Mouse (Mus musculus) urinary bladder, postnatal 10 days (tissue): ENCODE results near the gene Anp32e.
"Not testable (repeated sequence)": the region's sequence is repeated elsewhere in the genome, so short reads cannot be mapped to it uniquely, and the experiment has no call there.

Experiments
- DNase-seq: peaks from one replicate; pipeline ENCODE4 v3.0.0; 2022; ENCODE audit warnings: low spot score

Gene Anp32e

GRCm38 (mm10) chr3:95928658-95929503 is at the start of gene Anp32e:
Gene Anp32e (plus strand): TSS chr3:95929246.
- peak; percentile 88 for DNase-seq

GRCm38 (mm10) chr3:95881979-95882815 is 46.8 kb upstream of the Anp32e start, which contains the start of gene Ciart:
Gene Ciart (minus strand): TSS chr3:95882251.
- peak; percentile 77 for DNase-seq

GRCm38 (mm10) chr3:95882816-95883425 is 46.1 kb upstream of the Anp32e start:
- DNase-seq, result no peak

GRCm38 (mm10) chr3:95884400-95884799 is 44.6 kb upstream of the Anp32e start:
- DNase-seq, result no peak

GRCm38 (mm10) chr3:95887596-95887995 is 41.5 kb upstream of the Anp32e start:
- DNase-seq, result no peak

GRCm38 (mm10) chr3:95889664-95890063 is 39.4 kb upstream of the Anp32e start:
- DNase-seq, result no peak

GRCm38 (mm10) chr3:95891211-95892065 is 37.6 kb upstream of the Anp32e start, which contains the start of gene BC028528:
Gene BC028528 (minus strand): TSS chr3:95892005.
- DNase-seq, result no peak

GRCm38 (mm10) chr3:95892066-95893052 is 36.7 kb upstream of the Anp32e start:
- no peak for DNase-seq

- no peak for DNase-seq
Measured at GRCm38 (mm10) chr3:95893126-95893525, 35.9 kb upstream of the Anp32e start.

- DNase-seq, result peak; percentile 86
Measured at GRCm38 (mm10) chr3:95893606-95894316, 35.3 kb upstream of the Anp32e start, which contains the start of gene Aph1a. Gene Aph1a (plus strand): TSS chr3:95893969.

- DNase-seq, result no peak
Measured at GRCm38 (mm10) chr3:95894317-95895160, 34.5 kb upstream of the Anp32e start.

- not testable (repeated sequence) for DNase-seq
Measured at GRCm38 (mm10) chr3:95895501-95895900, 33.5 kb upstream of the Anp32e start.

- DNase-seq, result no peak
Measured at GRCm38 (mm10) chr3:95899800-95900524, 29.1 kb upstream of the Anp32e start.

- no peak for DNase-seq
Measured at GRCm38 (mm10) chr3:95901616-95902372, 27.3 kb upstream of the Anp32e start.

GRCm38 (mm10) chr3:95902373-95902625 is 26.7 kb upstream of the Anp32e start:
- no peak for DNase-seq

GRCm38 (mm10) chr3:95902643-95903042 is 26.4 kb upstream of the Anp32e start:
- no peak for DNase-seq
